Mouse (Mus musculus) olfactory bulb, adult 2 months (tissue): ENCODE measurements around the gene Krt1.

Source experiments
- CTCF ChIP-seq: fragments of 200-500 bp; IDR thresholded peaks from 2 replicates; pipeline ENCODE4 v1.5.1; 2012; ENCODE audit warnings: low read depth, mild to moderate bottlenecking, low read length, moderate library complexity; ENCODE audit not compliant: insufficient read depth
- POLR2A ChIP-seq: fragments of 200-500 bp; IDR thresholded peaks from 2 replicates; pipeline ENCODE4 v1.6.1; 2012; ENCODE audit warnings: mild to moderate bottlenecking, low read depth, low read length, moderate library complexity; ENCODE audit not compliant: insufficient read depth

- TF ChIP-seq POLR2A: no peak
- no peak for TF ChIP-seq CTCF
Measured at GRCm38 (mm10) chr15:101850694-101851093, at the start of gene Krt1.
